Mouse (Mus musculus) layer of hippocampus, adult 11-12 months (tissue): ENCODE measurements around the gene Fth1.
"Not testable (repeated sequence)": the region's sequence is repeated elsewhere in the genome, so short reads cannot be mapped to it uniquely, and the experiment has no call there.

Source experiments
- DNase-seq: peaks from one replicate; pipeline ENCODE4 v3.0.0; 2022; ENCODE audit warnings: low spot score

Fth1 gene

DNA sequence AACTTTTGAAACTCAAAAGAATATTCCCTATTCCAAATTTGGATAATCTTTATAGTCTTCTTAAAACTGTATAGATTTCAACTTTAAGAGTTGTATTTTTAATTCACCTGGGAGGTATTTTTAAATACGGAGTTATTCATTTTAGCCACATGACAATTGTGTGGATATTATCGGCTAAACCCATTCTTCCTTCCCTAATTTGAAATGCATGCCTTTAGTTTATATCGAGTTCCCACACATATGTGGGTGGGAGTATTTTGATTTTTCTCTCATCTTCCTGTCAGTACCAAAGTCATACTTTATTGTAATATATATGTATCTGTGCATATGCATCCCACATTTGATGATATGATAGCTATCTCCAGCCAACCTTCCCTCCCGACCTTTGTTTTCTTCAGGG, at the start of gene Fth1:
Gene Fth1 (plus strand): TSS at position 341 of the 400 bp plus-strand sequence.
- DNase-seq: no peak

- not testable (repeated sequence) for DNase-seq
These were observed 49.2 kb upstream of the Fth1 start for GRCm38 (mm10) chr19:9931167-9931607.

DNA sequence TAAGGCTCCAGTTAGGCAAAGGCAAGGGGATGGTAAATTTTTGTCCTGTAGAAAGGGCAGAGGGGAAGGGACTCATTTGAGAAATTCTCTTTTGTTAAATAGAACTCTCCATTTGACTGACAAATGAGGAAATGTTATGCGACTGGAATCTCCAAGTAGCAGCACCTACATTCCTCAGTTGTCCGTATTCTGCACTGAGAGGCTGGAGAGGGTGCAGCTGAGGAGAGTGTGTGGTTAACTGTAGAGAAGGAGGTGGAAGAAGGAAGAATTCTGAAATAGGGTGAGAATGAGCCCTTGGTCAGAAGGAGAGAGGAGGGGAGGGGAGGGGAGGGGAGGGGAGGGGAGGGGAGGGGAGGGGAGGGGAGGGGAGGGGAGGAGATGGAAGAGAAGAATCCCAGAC, 46.5 kb upstream of the Fth1 start:
- DNase-seq: no peak

- DNase-seq: no peak
These were observed 43.8 kb upstream of the Fth1 start for GRCm38 (mm10) chr19:9936579-9936978.

DNA sequence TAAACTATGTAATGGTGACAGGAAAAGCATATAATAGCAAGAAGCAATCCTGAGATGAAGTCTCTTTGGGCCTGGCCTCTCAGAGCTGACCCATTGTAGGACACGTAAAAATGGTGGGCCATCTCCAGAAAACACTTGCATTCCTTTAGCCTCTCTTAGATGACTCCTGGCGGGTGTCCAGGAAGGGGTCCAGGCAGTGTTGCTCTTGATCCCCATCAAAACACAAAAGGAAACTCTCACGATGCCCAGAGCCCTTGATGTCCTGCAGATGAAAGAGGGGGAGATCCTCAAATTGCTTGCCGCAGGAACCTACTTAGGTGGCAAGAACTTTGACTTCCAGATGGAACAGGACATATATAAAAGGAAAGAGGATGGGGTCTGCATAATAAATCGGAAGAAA, 43.0 kb upstream of the Fth1 start:
- DNase-seq: no peak

GRCm38 (mm10) chr19:9938156-9938823, 42.1 kb upstream of the Fth1 start:
- DNase-seq: no peak

GRCm38 (mm10) chr19:9938824-9939303, 41.5 kb upstream of the Fth1 start:
- DNase-seq: no peak

- DNase-seq: no peak
These were observed 40.6 kb upstream of the Fth1 start for GRCm38 (mm10) chr19:9939841-9940240.

- peak; percentile 69 for DNase-seq
These were observed 39.5 kb upstream of the Fth1 start for GRCm38 (mm10) chr19:9940903-9941302.

DNA sequence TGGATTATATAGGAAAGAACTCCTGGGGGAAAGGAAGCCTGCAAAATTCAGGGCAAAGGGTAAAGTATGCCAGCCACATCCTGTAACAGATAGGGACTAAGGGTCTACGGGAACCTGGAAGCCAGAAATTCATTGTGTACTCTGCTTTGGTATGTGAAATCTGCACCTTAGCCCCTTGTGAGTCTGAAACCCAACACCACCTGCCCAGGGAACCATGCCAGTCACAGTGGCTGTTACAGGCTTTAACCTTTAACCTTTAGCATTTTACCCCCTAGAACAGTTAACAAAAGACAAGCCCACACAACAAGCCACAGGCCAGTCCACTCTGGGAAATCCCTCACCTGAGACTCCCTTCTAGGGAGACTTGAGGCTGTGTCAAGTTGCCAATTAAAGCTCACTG, 38.6 kb upstream of the Fth1 start:
- no peak for DNase-seq

- DNase-seq: no peak
These were observed 37.6 kb upstream of the Fth1 start for GRCm38 (mm10) chr19:9942539-9943533.

- no peak for DNase-seq
These were observed 34.4 kb upstream of the Fth1 start for GRCm38 (mm10) chr19:9945800-9946564.

GRCm38 (mm10) chr19:9946986-9947385, 33.4 kb upstream of the Fth1 start:
- DNase-seq: no peak

GRCm38 (mm10) chr19:9952390-9952789, 28.0 kb upstream of the Fth1 start:
- DNase-seq: no peak

DNA sequence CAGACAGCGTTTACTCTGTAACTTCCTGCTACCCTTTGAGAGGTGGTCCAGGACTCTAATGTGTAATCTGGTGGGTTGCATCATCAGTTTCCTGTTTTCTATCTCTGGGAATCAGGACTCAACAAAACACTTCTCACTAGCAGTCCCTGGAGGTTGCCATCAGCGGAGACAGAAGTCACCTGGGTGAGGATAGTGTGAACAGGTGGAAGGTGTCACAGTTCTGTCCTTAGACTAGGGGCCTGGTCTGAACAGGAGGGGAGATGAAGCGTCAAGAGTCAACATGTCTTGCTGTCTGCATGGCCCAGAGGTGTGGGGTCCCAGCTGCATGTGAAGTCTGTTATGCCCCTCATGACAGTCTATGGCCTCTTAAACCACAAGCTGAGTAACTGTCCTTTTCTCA, 27.5 kb upstream of the Fth1 start:
- DNase-seq: no peak

GRCm38 (mm10) chr19:9954055-9954810, 26.2 kb upstream of the Fth1 start:
- DNase-seq: peak; percentile 94

DNA sequence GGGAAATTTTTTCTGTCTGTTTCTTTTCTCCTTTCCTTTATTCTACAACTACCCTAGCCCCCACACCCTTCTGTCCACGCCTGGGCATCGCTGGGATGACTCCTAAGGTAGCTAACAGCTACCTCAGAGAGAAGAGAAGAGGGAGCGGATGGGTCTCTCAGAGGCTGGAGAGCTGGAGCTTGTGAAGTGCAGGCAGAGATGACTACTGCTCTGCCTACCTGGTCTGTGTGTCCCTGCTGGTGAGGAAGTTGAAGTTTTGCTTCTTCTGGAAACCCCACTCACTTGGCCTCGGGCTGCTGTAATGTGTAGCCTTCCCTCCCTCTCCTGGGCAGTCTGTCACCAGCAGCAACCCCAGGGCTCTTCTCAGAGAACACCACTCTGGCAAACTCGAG, 25.6 kb upstream of the Fth1 start:
- peak; percentile 48 for DNase-seq

GRCm38 (mm10) chr19:9955438-9955837, 25.0 kb upstream of the Fth1 start:
- DNase-seq: no peak

DNA sequence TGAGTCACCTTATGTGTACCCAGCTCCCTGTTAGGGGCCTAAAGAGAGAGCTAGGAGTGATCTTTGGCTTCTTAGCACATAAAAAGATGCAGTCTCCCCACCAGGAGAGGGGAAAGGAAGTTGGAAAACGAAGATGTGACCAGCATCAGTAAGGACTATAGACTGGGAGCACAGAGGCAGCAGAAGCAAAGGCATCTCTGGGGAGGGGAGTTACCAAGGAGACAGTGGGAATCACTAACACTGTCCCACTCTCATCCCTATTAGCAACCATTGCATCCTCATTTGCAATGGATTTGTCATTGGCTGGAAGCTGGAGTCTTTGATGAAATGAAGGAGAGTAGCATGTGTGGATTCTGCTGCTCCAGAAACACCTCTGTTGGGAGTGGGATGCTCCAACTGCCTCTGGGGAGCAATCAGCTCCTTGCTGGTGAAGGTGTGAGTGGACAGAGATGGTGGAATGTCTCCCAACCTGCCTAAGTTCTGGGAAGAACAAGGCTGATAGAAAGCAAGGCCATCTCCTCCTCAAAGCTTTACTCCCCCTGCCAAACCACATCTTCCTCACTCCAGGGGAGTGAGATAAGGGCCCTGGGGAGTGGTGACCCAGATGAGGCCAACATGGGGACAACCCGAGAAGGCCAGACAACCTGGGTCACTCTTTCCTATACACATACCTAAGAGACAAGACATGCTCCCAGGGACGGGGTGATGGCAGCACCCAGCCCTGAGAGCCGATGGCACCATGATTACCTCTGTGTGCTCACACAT, 23.6 kb upstream of the Fth1 start:
- no peak for DNase-seq

- no peak for DNase-seq
These were observed 22.4 kb upstream of the Fth1 start for GRCm38 (mm10) chr19:9957965-9958364.

- DNase-seq: no peak
These were observed 19.6 kb upstream of the Fth1 start for GRCm38 (mm10) chr19:9960769-9961168.
